Mouse (Mus musculus): ENCODE data around the gene Pik3r2.
A peak's percentile ranks its signal among the peaks of the same experiment; 100 is the strongest.

Gene Pik3r2

GRCm38 (mm10) chr8:70801830-70802229 lies 25.3 kb upstream of the Pik3r2 start:
- DNase-seq (ENCODE audit: low spot score in 2 of 2): no peak

GRCm38 (mm10) chr8:70801156-70801555 lies 24.6 kb upstream of the Pik3r2 start:
- no peak for DNase-seq (ENCODE audit: low spot score in 2 of 2)

GRCm38 (mm10) chr8:70800648-70801047 lies 24.1 kb upstream of the Pik3r2 start:
- no peak for DNase-seq (ENCODE audit: low spot score in 2 of 2)

- no peak for DNase-seq (ENCODE audit: low spot score in 2 of 2)
Observed at GRCm38 (mm10) chr8:70798281-70798680, 21.8 kb upstream of the Pik3r2 start.

GRCm38 (mm10) chr8:70797081-70798070 lies 20.9 kb upstream of the Pik3r2 start:
- DNase-seq (ENCODE audit: low spot score in 2 of 2): peak; percentile 52 to 70

GRCm38 (mm10) chr8:70796403-70797080 lies 20.0 kb upstream of the Pik3r2 start:
- DNase-seq (ENCODE audit: low spot score in 2 of 2): peak; percentile 55 to 76

- DNase-seq (ENCODE audit: low spot score in 2 of 2): no peak
Observed at GRCm38 (mm10) chr8:70795370-70795769, 18.9 kb upstream of the Pik3r2 start.

- DNase-seq (ENCODE audit: low spot score in 2 of 2): no peak
Observed at GRCm38 (mm10) chr8:70794215-70794614, 17.7 kb upstream of the Pik3r2 start.

- peak in 1 of 2 experiments; percentile 68 for DNase-seq (ENCODE audit: low spot score in 2 of 2)
Observed at GRCm38 (mm10) chr8:70792700-70793099, 16.2 kb upstream of the Pik3r2 start.

- peak; percentile 87 to 96 for DNase-seq (ENCODE audit: low spot score in 2 of 2)
Observed at GRCm38 (mm10) chr8:70791975-70792691, 15.6 kb upstream of the Pik3r2 start.

- DNase-seq (ENCODE audit: low spot score in 2 of 2): no peak
Observed at GRCm38 (mm10) chr8:70791294-70791701, 14.8 kb upstream of the Pik3r2 start.

- DNase-seq (ENCODE audit: low spot score in 2 of 2): no peak
Observed at GRCm38 (mm10) chr8:70790846-70791245, 14.3 kb upstream of the Pik3r2 start.

- DNase-seq (ENCODE audit: low spot score in 2 of 2): no peak
Observed at GRCm38 (mm10) chr8:70789046-70789445, 12.5 kb upstream of the Pik3r2 start.

GRCm38 (mm10) chr8:70787941-70788667 lies 11.6 kb upstream of the Pik3r2 start:
- DNase-seq (ENCODE audit: low spot score in 2 of 2): peak in 1 of 2 experiments; percentile 61

GRCm38 (mm10) chr8:70787051-70787445 lies 10.5 kb upstream of the Pik3r2 start:
- DNase-seq (ENCODE audit: low spot score in 2 of 2): no peak

- no peak for DNase-seq (ENCODE audit: low spot score in 2 of 2)
Observed at GRCm38 (mm10) chr8:70786291-70787050, 10.0 kb upstream of the Pik3r2 start.

- no peak for DNase-seq (ENCODE audit: low spot score in 2 of 2)
Observed at GRCm38 (mm10) chr8:70780093-70780492, 3.6 kb upstream of the Pik3r2 start.

GRCm38 (mm10) chr8:70775851-70776495 lies 540 bp downstream of the Pik3r2 start:
- peak in 1 of 2 experiments; percentile 32 for DNase-seq (ENCODE audit: low spot score in 2 of 2)

- no peak for DNase-seq (ENCODE audit: low spot score in 2 of 2)
Observed at GRCm38 (mm10) chr8:70775227-70775626, 1.3 kb downstream of the Pik3r2 start.

- no peak for DNase-seq (ENCODE audit: low spot score in 2 of 2)
Observed at GRCm38 (mm10) chr8:70774740-70775139, 1.8 kb downstream of the Pik3r2 start.
